Mouse (Mus musculus) C2C12 (cell line): ENCODE data around the gene Shld1. TPM values are rescaled to one million over a fixed set of nuclear protein-coding genes. Genes with fewer than 3 reads are reported as not detected.

Experiments
- H3K27me3 ChIP-seq: one replicate; pipeline ENCODE4 v1.6.1; 2011; ENCODE audit not compliant: control insufficient read depth, insufficient read depth, insufficient read length
- H3K36me3 ChIP-seq: one replicate; pipeline ENCODE4 v1.6.1; 2011; ENCODE audit not compliant: control insufficient read depth, insufficient read depth
- H3K4me3 ChIP-seq: one replicate; pipeline ENCODE4 v1.5.1; 2011; ENCODE audit warnings: mild to moderate bottlenecking, control low read depth; ENCODE audit not compliant: poor library complexity, insufficient read depth, severe bottlenecking
- H3K79me2 ChIP-seq: one replicate; pipeline ENCODE4 v1.6.1; 2011; ENCODE audit not compliant: control insufficient read depth, insufficient read depth
- H3K79me3 ChIP-seq: one replicate; pipeline ENCODE4 v1.6.1; 2011; ENCODE audit warnings: low read depth, control low read depth
- H3ac ChIP-seq: one replicate; pipeline ENCODE3; 2011; ENCODE audit warnings: low read depth; ENCODE audit not compliant: control insufficient read depth, insufficient read length
- CEBPB ChIP-seq: IDR thresholded peaks from one replicate; pipeline ENCODE4 v1.6.1; 2011; ENCODE audit warnings: low read depth, mild to moderate bottlenecking, control low read depth, moderate library complexity
- CTCF ChIP-seq: IDR thresholded peaks from one replicate; pipeline ENCODE4 v1.5.1; 2011; ENCODE audit not compliant: control insufficient read depth, insufficient read depth, insufficient read length
- FOSL1 ChIP-seq: IDR thresholded peaks from one replicate; pipeline ENCODE4 v1.8.0; 2011; ENCODE audit warnings: mild to moderate bottlenecking, low read length; ENCODE audit not compliant: poor library complexity, insufficient read depth, severe bottlenecking
- MAX ChIP-seq: IDR thresholded peaks from one replicate; pipeline ENCODE4 v1.6.1; 2011; ENCODE audit warnings: mild to moderate bottlenecking, control low read depth
- MYOD1 ChIP-seq: IDR thresholded peaks from one replicate; pipeline ENCODE4 v1.6.1; 2011; ENCODE audit warnings: low read depth; ENCODE audit not compliant: control insufficient read depth, insufficient read length
- MYOG ChIP-seq: IDR thresholded peaks from one replicate; pipeline ENCODE4 v1.6.1; 2011; ENCODE audit not compliant: control insufficient read depth, insufficient read length; ENCODE audit errors: extremely low read depth
- USF1 ChIP-seq: IDR thresholded peaks from one replicate; pipeline ENCODE4 v1.6.1; 2011; ENCODE audit warnings: low read depth, mild to moderate bottlenecking, control low read depth, moderate library complexity
- polyA plus RNA-seq: library from polyadenylated mRNA; unstranded; fragments of >200 nt; fragmentation: generic; extraction: Trizol; gene quantifications from one replicate; pipeline ENCODE4 v1.2.1, GENCODE M21; 2012; ENCODE audit warnings: missing spikeins

Shld1 gene
- polyA plus RNA-seq, 1 experiment, result 5.3 TPM

DNA sequence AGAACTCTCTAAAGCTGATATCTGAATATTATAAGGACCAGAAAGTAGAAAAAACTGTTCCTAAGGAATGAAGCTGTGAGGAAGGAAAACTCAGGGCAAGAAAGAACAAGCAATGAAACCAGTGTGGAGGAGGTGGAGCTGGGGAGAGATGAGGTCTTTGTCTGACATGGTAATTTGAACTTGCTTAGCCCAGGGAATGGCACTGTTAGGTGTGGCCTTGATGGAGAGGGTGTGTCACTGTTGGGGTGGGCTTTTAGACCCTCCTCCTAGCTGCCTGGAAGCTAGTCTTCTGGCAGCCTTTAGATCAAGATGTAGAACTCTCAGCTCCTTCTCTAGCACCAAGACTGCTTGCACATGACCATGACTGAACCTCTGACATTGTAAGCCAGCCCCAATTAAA lies 1.7 kb upstream of the Shld1 start:
- no peak overlapping the region for H3K4me3 ChIP-seq
- no peaks in the 10 kb centered on the region for H3K27me3 ChIP-seq
- H3ac ChIP-seq, result no peak overlapping the region
- TF ChIP-seq FOSL1, result no peak
- TF ChIP-seq MYOG, result no peak
- no peak for TF ChIP-seq MAX
- H3K36me3 ChIP-seq, result no peaks in the 10 kb centered on the region
- H3K79me3 ChIP-seq, result no peaks in the 10 kb centered on the region
- no peaks in the 10 kb centered on the region for H3K79me2 ChIP-seq

DNA sequence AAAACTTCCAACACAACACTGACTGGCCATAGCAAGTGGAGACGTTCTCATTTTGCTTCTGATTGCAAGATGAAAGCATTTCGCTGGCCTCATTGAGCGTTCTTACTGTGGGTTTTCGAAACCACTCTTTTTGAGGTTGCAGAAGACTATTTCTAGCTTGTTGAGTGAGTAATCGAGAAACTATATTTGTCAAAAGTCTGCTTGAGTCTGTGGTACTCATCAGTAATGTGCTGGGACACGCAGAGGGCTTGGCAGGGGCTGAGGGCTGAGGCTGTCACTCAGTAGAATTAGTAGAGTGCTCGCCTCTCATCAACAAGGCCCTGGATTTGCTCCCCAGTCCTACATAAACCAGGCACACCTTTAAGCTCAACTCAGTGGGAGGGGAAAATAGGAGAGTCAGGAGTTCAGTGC lies 1.9 kb downstream of the Shld1 start:
- TF ChIP-seq MYOD1 (no peak), MYOG (no peak), CTCF (no peak), MAX (no peak), FOSL1 (no peak), USF1 (no peak), CEBPB (no peak)
- Histone ChIP-seq H3K27me3 (no peaks in the 10 kb centered on the region), H3K4me3 (no peak overlapping the region), H3K79me3 (no peaks in the 10 kb centered on the region), H3ac (no peak overlapping the region), H3K79me2 (no peaks in the 10 kb centered on the region), H3K36me3 (no peaks in the 10 kb centered on the region)

DNA sequence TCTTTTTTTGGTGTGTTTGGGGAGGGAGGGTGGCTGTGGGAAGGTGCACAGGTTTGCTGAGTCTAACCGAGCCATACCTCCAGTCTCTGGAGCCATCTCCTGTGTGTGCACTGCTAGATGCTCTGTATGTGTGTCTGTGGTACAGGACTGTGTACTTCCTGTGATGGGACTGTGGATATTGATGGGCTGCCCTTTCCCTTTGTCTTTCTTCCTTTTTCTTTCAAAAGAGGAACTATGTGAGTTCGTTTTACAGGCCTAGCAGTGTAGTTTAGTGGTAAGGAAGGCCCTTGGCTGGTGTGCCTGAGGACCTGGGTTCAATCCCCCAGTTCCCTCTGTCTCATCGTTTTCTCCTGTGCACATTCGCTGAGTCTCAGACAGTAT lies 2.4 kb downstream of the Shld1 start:
- Histone ChIP-seq H3K4me3 (no peak overlapping the region), H3K36me3 (no peaks in the 10 kb centered on the region), H3ac (no peak overlapping the region), H3K27me3 (no peaks in the 10 kb centered on the region), H3K79me2 (no peaks in the 10 kb centered on the region), H3K79me3 (no peaks in the 10 kb centered on the region)
- TF ChIP-seq MYOG, result no peak
- TF ChIP-seq MAX, result no peak
- TF ChIP-seq MYOD1, result no peak
- no peak for TF ChIP-seq CEBPB
- no peak for TF ChIP-seq USF1
- no peak for TF ChIP-seq FOSL1
- no peak for TF ChIP-seq CTCF

DNA sequence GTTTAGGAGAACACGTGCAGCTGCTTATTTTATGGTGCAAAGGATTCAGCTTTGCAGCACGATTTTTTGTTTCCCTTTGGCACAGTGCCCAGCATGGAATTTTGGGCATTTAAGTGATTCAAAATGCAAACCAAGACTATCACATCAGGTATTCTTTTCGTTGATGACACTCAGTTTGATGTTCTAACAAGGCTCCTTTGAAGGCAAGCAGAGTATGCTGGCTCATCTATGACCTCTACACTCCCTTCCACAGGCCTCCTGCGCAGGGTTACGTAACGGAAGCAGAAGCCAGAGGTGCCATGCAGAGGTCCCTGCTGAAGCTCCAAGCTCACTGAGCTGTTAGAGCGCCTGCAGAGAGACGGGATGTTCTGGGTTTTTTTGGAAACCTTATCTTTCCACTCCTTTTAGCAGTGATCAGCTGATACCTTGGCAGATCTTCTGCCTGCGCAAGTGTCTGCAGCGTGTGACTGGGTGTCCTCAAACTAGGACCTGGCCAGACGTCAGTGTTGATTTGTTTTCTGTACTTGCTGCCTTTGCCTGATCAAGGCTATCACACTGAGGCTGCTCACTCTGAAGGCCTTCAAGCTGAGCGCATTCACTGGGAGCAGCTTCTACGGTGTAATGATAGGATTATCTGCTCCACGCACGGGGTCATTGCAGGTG lies 3.0 kb downstream of the Shld1 start:
- H3K27me3 ChIP-seq, result no peaks in the 10 kb centered on the region
- H3K79me2 ChIP-seq, result no peaks in the 10 kb centered on the region
- no peak overlapping the region for H3K4me3 ChIP-seq
- H3ac ChIP-seq, result no peak overlapping the region
- no peaks in the 10 kb centered on the region for H3K79me3 ChIP-seq
- no peaks in the 10 kb centered on the region for H3K36me3 ChIP-seq
- no peak for TF ChIP-seq CEBPB
- TF ChIP-seq USF1, result no peak
- no peak for TF ChIP-seq FOSL1
- no peak for TF ChIP-seq MAX
- no peak for TF ChIP-seq MYOG
- TF ChIP-seq MYOD1, result no peak
- no peak for TF ChIP-seq CTCF

DNA sequence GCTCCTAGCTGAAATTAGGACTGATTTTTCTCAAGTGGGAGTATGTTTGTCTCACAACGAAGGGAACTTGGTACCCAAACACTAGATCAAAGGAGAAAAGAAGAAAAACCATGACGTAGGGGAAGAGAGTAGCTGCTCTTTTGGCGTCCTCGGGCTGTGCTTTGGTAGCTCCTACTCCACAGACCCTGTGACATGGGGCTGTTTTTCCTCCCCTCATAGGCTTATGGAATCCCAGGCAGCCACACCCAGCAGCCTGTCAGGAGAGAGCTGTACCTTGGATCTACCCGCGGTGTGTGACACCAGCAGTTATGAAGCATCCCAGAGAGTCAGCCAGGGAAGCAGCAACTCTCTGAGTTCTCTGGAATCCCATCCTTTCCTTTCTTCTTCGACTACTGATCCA lies 5.0 kb downstream of the Shld1 start:
- Histone ChIP-seq H3K36me3 (no peaks in the 10 kb centered on the region), H3K4me3 (no peak overlapping the region), H3K27me3 (no peaks in the 10 kb centered on the region), H3ac (no peak overlapping the region), H3K79me2 (no peaks in the 10 kb centered on the region), H3K79me3 (no peaks in the 10 kb centered on the region)
- TF ChIP-seq CTCF, result no peak
- TF ChIP-seq MAX, result no peak
- TF ChIP-seq CEBPB, result no peak

DNA sequence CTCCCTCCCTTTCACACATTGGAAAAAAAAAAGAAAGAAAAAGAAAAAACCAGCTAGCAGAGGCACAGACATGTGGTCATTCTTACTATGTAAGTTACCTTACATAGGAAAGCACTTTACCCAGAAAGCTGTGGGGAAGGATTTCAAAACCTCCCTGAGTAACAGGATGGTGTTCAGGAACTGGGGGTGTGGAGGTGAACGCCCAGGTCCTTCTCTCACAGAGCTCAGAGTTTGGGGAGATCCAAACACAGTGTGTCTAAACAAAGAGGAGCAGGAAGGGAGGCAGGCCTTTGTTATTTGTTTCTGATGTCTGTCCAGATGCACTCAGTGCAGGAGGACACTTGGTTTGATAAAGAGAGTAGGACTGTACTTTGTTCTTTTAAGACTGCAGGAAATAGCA lies 5.6 kb downstream of the Shld1 start:
- H3K4me3 ChIP-seq, result no peak overlapping the region

More for the DNA sequence above, 5.6 kb downstream of the Shld1 start:
- H3K79me2 ChIP-seq, result no peaks in the 10 kb centered on the region
- TF ChIP-seq MYOG (no peak), CEBPB (no peak), MAX (no peak)
- no peaks in the 10 kb centered on the region for H3K36me3 ChIP-seq
- no peaks in the 10 kb centered on the region for H3K27me3 ChIP-seq
- H3K79me3 ChIP-seq, result no peaks in the 10 kb centered on the region
- H3ac ChIP-seq, result no peak overlapping the region
